Comparison of ENCODE assay signal across 12 mouse cellular contexts in the genomic region with DNA sequence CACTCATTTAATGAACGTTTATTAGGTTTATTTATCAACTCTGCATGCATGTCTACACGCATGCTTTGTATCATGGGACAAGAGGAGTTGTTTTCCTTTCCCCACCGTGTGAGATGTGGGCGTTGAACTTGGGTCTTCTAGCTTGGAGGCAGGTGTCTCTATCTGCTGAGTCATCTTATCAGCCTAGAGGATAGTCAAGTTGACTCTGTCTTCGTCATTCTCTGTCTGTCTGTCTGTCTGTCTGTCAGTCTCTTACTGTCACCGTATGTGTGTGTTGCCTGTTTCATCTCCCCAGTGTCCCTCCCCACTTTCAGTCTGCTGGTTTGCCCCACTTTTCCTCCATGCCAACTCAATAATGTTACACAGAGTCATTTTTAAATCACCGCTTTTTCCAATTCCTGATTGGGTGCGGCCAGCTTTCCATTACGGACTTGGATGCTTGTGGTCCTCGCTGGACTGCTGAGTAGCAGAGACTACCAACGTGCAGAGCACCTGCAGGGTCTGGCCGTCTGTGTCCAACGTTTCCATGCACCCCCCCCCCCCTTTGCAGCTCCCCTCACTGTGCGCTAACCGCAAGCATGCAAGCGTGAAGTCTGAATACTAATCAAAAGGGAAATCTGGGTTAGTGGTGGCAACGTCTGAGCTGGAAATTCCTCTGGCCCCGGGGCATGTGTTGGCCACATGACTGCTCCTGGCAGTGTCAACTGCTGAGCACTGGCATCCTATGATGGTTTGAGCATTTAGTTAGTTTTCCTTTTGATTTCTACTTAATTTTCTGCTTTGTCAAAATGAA.
A peak's percentile ranks its signal among the peaks of the same experiment; 100 is the strongest.
DNase-seq lines count a peak whose midpoint lies in the region; ATAC-seq and TF ChIP-seq lines count a peak whose summit lies in the region.
"Had no signal": no experiment of that assay in that cellular context is flagged by ENCODE, and none has a peak within 500 bp of the region (broad histone marks: within the 10 kb centered on the region; RNA-seq: fewer than 3 reads in every experiment).

No protein-coding gene starts in this region.

- H3K4me3 ChIP-seq in forebrain, postnatal 0 days (ENCODE audit: low read depth, low read length), result no peak overlapping the region
- H3K4me3 ChIP-seq in forebrain, embryonic 15.5 days, result no peak overlapping the region
- no peak overlapping the region for H3K4me3 ChIP-seq in lung, postnatal 0 days (ENCODE audit: low read depth, low read length)
- H3K4me3 ChIP-seq: heart, embryonic 13.5 days; midbrain, embryonic 12.5 days had no signal

- H3K27me3 ChIP-seq in forebrain, postnatal 0 days (ENCODE audit: insufficient read depth, low read length), result no peaks in the 10 kb centered on the region
- no peaks in the 10 kb centered on the region for H3K27me3 ChIP-seq in forebrain, embryonic 15.5 days
- no peaks in the 10 kb centered on the region for H3K27me3 ChIP-seq in lung, postnatal 0 days (replicated peaks; ENCODE audit: insufficient read depth, low read length)
- H3K27me3 ChIP-seq: heart, embryonic 13.5 days; midbrain, embryonic 12.5 days had no signal

- H3K9me3 ChIP-seq in forebrain, postnatal 0 days (ENCODE audit: low read length), result no peaks in the 10 kb centered on the region
- no peaks in the 10 kb centered on the region for H3K9me3 ChIP-seq in forebrain, embryonic 15.5 days
- H3K9me3 ChIP-seq in lung, postnatal 0 days (ENCODE audit: low read length), result no peaks in the 10 kb centered on the region
- H3K9me3 ChIP-seq: heart, embryonic 13.5 days had no signal

- H3K4me2 ChIP-seq in forebrain, postnatal 0 days (ENCODE audit: low read depth), result no peak overlapping the region
- no peak overlapping the region for H3K4me2 ChIP-seq in forebrain, embryonic 15.5 days (replicated peaks)
- H3K4me2 ChIP-seq in lung, postnatal 0 days (replicated peaks; ENCODE audit: low read depth, low read length), result no peak overlapping the region
- H3K4me2 ChIP-seq: heart, embryonic 13.5 days; midbrain, embryonic 12.5 days had no signal

- no peak for DNase-seq in forebrain, postnatal 0 days
- DNase-seq in left cerebral cortex, postnatal 4 days, result peak; percentile 52
- no peak for DNase-seq in left cerebral cortex, postnatal 25 days (ENCODE audit: low spot score in 2 of 2)
- peak; percentile 62 to 67 for DNase-seq in cerebellum, postnatal 14 days
- DNase-seq in kidney, postnatal 4 days, result peak; percentile 14 to 44
- DNase-seq in adrenal gland, adult (ENCODE audit: inconsistent age in 2 of 2, low spot score in 1 of 2), result no peak
- no peak for DNase-seq in lung, postnatal 0 days (ENCODE audit: low spot score)
- DNase-seq: lung, adult 2 months had no signal

- no peak overlapping the region for H3K27ac ChIP-seq in forebrain, postnatal 0 days (ENCODE audit: low read depth, low read length)
- H3K27ac ChIP-seq in forebrain, embryonic 15.5 days (replicated peaks), result no peak overlapping the region
- H3K27ac ChIP-seq in lung, postnatal 0 days (ENCODE audit: low read length), result no peak overlapping the region
- H3K27ac ChIP-seq: heart, embryonic 13.5 days; midbrain, embryonic 12.5 days had no signal

- H3K4me1 ChIP-seq in forebrain, postnatal 0 days (ENCODE audit: insufficient read depth), result no peaks in the 10 kb centered on the region
- H3K4me1 ChIP-seq in forebrain, embryonic 15.5 days, result no peaks in the 10 kb centered on the region
- no peaks in the 10 kb centered on the region for H3K4me1 ChIP-seq in lung, postnatal 0 days (ENCODE audit: insufficient read depth, low read depth, low read length)
- H3K4me1 ChIP-seq: heart, embryonic 13.5 days; midbrain, embryonic 12.5 days had no signal

- TF ChIP-seq EP300 in lung, postnatal 0 days (IDR thresholded peaks at IDR 0.05), result no peak

- 61% methylated on average over 18 of the region's 18 CpGs for WGBS in forebrain, postnatal 0 days
- WGBS in forebrain, embryonic 15.5 days, result 72% methylated on average over 18 of the region's 18 CpGs
- 84% methylated on average over 18 of the region's 18 CpGs for WGBS in lung, postnatal 0 days

- peak; percentile 54 for ATAC-seq in forebrain, postnatal 0 days
- no peak for ATAC-seq in forebrain, embryonic 15.5 days (replicated peaks)
- ATAC-seq in lung, postnatal 0 days, result no peak
- ATAC-seq: intestine, postnatal 0 days had no signal

- no peaks in the 10 kb centered on the region for H3K36me3 ChIP-seq in forebrain, postnatal 0 days (ENCODE audit: insufficient read depth)
- H3K36me3 ChIP-seq in forebrain, embryonic 15.5 days, result no peaks in the 10 kb centered on the region
- H3K36me3 ChIP-seq in lung, postnatal 0 days (ENCODE audit: insufficient read depth, low read length), result no peaks in the 10 kb centered on the region
- H3K36me3 ChIP-seq: heart, embryonic 13.5 days; midbrain, embryonic 12.5 days had no signal

- intact Hi-C loops in left cerebral cortex, postnatal 4 days (cut with DNase I), result no loop called here
- intact Hi-C loops in left cerebral cortex, postnatal 25 days (cut with DNase I), result no loop called here

- H3K9ac ChIP-seq in forebrain, postnatal 0 days, result no peak overlapping the region
- H3K9ac ChIP-seq in forebrain, embryonic 15.5 days (replicated peaks), result no peak overlapping the region
- H3K9ac ChIP-seq in lung, postnatal 0 days (replicated peaks; ENCODE audit: low read depth), result no peak overlapping the region
- H3K9ac ChIP-seq: heart, embryonic 13.5 days; midbrain, embryonic 12.5 days had no signal

- no peak for TF ChIP-seq CTCF in forebrain, postnatal 0 days (IDR thresholded peaks at IDR 0.05; ENCODE audit: low read depth)
- TF ChIP-seq CTCF in lung, postnatal 0 days (IDR thresholded peaks at IDR 0.05), result no peak

Comparison
In these comparisons a context has a peak if more than half of its experiments do, and no peak if none do; other contexts are left out.
1. DNase-seq: peak in left cerebral cortex, postnatal 4 days (single experiment), cerebellum, postnatal 14 days (2 of 2) and kidney, postnatal 4 days (2 of 2); none in forebrain, postnatal 0 days (single experiment), left cerebral cortex, postnatal 25 days (0 of 2), adrenal gland, adult (0 of 2) and lung, postnatal 0 days (single experiment).